Mouse (Mus musculus) E14TG2a.4 (cell line): ENCODE measurements around the gene Car6.

Experiments
- CTCF ChIP-seq: conservative IDR thresholded peaks from 2 replicates; pipeline ENCODE4 v1.5.1; 2014; ENCODE audit warnings: low read length
- POU5F1 ChIP-seq: IDR thresholded peaks from 2 replicates; pipeline ENCODE4 v1.6.1; 2014; ENCODE audit warnings: low read length, borderline replicate concordance

- TF ChIP-seq CTCF (no peak), POU5F1 (no peak)
Observed at GRCm38 (mm10) chr4:150159458-150159857, 41.7 kb downstream of the Car6 start.
